Mouse (Mus musculus) lung, embryonic 16.5 days (tissue): ENCODE measurements around the gene Lhfpl2. TPM values are rescaled to one million over a fixed set of nuclear protein-coding genes. Genes with fewer than 3 reads are reported as not detected.
"Not testable (repeated sequence)": the region's sequence is repeated elsewhere in the genome, so short reads cannot be mapped to it uniquely, and the experiment has no call there.

Experiments used
- ATAC-seq: fragments of 200-750 bp; cut with Nextera tagmentation; 2 replicates; pipeline ENCODE4 v1.8.0; 2017; ENCODE audit warnings: low read depth, mild to moderate bottlenecking, moderate library complexity
- H3K27ac ChIP-seq: fragments of 300-500 bp; sonication (generic); 2 replicates; pipeline ENCODE4 v1.5.1; 2014; ENCODE audit warnings: mild to moderate bottlenecking, control low read depth, low read length
- H3K27me3 ChIP-seq: fragments of 300-500 bp; sonication (generic); 2 replicates; pipeline ENCODE4 v1.6.1; 2014; ENCODE audit warnings: low read depth, low read length, mixed read lengths; ENCODE audit not compliant: control insufficient read depth, insufficient read depth
- H3K36me3 ChIP-seq: fragments of 300-500 bp; sonication (generic); 2 replicates; pipeline ENCODE4 v1.6.1; 2014; ENCODE audit warnings: low read length; ENCODE audit not compliant: control insufficient read depth, insufficient read depth
- H3K4me1 ChIP-seq: fragments of 300-500 bp; sonication (generic); replicated peaks from 2 replicates; pipeline ENCODE4 v1.6.1; 2014; ENCODE audit warnings: low read length, mixed read lengths; ENCODE audit not compliant: control insufficient read depth, insufficient read depth
- H3K4me2 ChIP-seq: fragments of 300-500 bp; sonication (generic); 2 replicates; pipeline ENCODE4 v1.6.1; 2014; ENCODE audit warnings: low read depth, low read length, control low read depth
- H3K4me3 ChIP-seq: fragments of 300-500 bp; sonication (generic); 2 replicates; pipeline ENCODE4 v1.5.1; 2014; ENCODE audit warnings: mild to moderate bottlenecking, low read length, control low read depth
- H3K9ac ChIP-seq: fragments of 300-500 bp; sonication (generic); 2 replicates; pipeline ENCODE4 v1.6.1; 2014; ENCODE audit warnings: low read length, control low read depth
- H3K9me3 ChIP-seq: fragments of 300-500 bp; sonication (generic); 2 replicates; pipeline ENCODE4 v1.6.1; 2016; ENCODE audit warnings: low read length; ENCODE audit not compliant: control insufficient read depth
- WGBS: fragments of 180-500 bp; shearing (Covaris S2); extraction: QIAGEN DNeasy Blood & Tissue Kit; methylation state at CpG from one replicate; pipeline ENCODE4 v1.1.7; 2014; 5-methylcytosine and 5-hydroxymethylcytosine counted together
- polyA plus RNA-seq: library from polyadenylated mRNA; unstranded; fragments of >200 nt; fragmentation: Nextera tagmentation; extraction: Ambion mirVana; gene quantifications from 2 replicates; pipeline ENCODE4 v1.2.1, GENCODE M21; 2015

Gene Lhfpl2
- polyA plus RNA-seq = 53.1 and 54.1 TPM in 2 replicates

DNA sequence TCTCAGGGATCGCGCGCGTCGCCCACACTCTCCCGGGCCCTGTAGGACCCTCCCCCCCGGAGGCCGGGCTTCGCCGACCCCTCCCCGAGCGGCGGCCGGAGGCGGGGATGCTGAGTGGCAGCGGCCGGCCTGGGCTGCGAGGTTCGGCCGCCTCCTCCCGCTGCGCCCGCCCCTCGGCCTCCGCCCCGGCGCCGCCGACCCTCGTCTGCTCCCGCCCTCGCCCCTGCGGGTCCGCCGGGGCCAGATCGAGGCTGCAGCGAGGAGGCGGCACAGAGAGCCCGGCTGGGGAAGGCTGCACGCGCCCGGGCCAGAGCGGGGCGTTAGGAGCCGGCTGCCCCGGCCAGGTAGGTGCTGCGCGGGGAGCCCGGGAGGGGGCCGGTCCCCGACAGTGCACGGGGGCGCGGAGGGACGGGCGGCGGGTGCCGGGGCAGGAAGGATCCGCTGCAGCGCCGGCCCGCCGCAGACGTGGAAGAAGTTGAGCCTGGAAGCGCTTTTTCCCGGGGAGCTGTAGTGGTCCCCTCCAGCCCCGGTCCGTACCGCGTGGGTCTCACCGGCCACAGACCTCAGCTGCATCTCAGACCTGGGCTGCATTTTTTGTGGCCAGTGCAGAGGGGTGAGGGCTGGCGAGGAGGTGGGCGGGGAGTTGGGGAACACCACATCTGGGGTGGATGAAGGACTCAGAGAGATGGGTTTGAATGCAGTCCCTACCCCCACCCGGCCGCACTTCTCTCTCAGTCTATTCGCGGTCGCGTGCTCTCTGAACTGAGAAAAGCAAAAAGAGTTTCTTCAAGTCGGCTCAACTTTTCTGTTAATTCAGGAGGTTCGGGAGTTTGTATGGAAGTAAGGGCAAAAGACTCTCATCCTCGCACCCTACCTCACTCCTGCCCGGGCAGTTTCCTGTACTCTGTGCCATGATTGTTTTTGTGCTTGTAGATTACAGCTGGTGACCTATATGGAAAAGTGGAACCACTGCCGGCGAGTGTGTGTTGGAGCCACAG lies at the start of gene Lhfpl2:
Gene Lhfpl2, plus strand, starts transcription at position 234 of the 998 bp plus-strand sequence.
- Histone ChIP-seq H3K27me3 (no peaks in the 10 kb centered on the region), H3K9ac (peak within 1 kb of the TSS; percentile 94), H3K27ac (peak within 1 kb of the TSS; percentile 81), H3K9me3 (no peaks in the 10 kb centered on the region), H3K4me2 (peak within 1 kb of the TSS; percentile 90), H3K4me1 (peaks cover 18% of the 10 kb centered on the region), H3K4me3 (peak within 1 kb of the TSS; percentile 78), H3K36me3 (no peaks in the 10 kb centered on the region)
- under 1% methylated on average over 60 of the region's 85 CpGs for WGBS
- peak; percentile 90 for ATAC-seq

DNA sequence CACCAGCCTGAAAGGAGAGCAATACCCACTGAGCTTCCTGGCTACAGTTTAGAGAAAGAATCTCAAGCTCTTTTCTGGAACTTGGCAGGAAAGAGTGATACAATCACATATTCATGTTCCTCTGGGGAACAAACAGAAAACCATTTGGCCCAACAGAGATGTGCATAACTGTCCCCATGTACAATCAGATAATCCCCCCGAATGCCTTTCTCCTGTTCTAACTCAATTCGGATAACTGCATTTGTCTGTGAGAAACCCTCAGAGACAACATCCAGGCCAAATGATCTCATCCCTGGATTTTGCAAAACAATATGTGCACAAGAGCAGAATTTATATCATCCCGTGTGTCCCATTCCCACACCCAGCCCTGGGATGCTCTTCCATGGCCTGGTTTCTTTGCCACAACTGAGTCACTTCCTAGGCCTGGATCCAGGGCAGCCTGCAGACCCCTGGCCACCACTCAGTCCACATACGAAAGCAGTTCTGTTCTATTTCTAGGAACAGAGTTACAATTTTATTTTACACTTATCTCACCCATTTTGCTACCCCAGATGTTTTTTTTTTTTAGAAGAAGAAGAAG lies 45.5 kb upstream of the Lhfpl2 start:
- H3K9me3 ChIP-seq = no peaks in the 10 kb centered on the region
- no peaks in the 10 kb centered on the region for H3K36me3 ChIP-seq
- 87% methylated on average over 4 of the region's 4 CpGs for WGBS
- no peaks in the 10 kb centered on the region for H3K4me1 ChIP-seq
- H3K4me2 ChIP-seq = no peak overlapping the region
- ATAC-seq = no peak
- H3K4me3 ChIP-seq = no peak overlapping the region
- H3K27me3 ChIP-seq = no peaks in the 10 kb centered on the region
- no peak overlapping the region for H3K27ac ChIP-seq
- no peak overlapping the region for H3K9ac ChIP-seq

DNA sequence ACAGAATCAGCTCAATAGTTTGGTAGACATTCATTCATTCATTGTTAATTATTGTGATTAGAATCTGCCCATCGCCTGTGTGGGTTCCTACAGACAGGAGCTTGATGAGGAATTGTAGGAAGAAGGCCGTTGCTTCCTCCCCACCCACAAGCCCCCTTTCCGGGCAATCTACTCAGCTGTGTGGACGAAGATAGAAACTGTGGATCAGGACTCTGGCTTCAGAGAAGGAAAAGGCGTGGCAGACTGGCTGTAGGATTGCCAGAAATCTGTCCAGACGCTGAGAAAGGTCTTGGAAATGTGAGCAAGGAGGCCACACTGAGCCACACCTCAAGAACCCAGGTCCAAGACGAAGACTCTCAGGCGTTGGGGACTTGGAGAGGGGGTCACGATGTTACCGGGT lies 43.6 kb upstream of the Lhfpl2 start:
- no peak overlapping the region for H3K27ac ChIP-seq
- H3K36me3 ChIP-seq = no peaks in the 10 kb centered on the region
- H3K4me1 ChIP-seq = no peaks in the 10 kb centered on the region
- H3K4me2 ChIP-seq = no peak overlapping the region
- 72% methylated on average over 10 of the region's 10 CpGs for WGBS
- H3K9ac ChIP-seq = no peak overlapping the region
- no peak for ATAC-seq
- no peaks in the 10 kb centered on the region for H3K9me3 ChIP-seq
- no peaks in the 10 kb centered on the region for H3K27me3 ChIP-seq
- H3K4me3 ChIP-seq = no peak overlapping the region

DNA sequence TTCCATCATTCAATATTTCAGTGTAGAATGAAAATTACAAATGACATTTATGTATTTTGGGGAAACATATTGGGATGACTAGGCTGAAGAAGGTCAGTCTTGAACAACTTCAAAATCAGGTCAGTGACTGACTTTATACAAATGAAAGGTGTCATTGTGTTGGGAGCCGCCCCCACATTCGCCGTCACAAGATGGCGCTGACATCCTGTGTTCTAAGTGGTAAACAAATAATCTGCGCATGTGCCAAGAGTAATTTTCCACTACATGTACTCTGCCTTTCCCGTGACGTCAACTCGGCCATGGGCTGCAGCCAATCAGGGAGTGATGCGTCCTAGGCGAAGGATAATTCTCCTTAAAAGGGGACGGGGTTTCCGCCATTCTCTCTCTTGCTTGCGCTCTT lies 33.0 kb upstream of the Lhfpl2 start:
- H3K4me3 ChIP-seq, H3K4me2 ChIP-seq, H3K27ac ChIP-seq, ATAC-seq, H3K27me3 ChIP-seq, H3K9me3 ChIP-seq, H3K36me3 ChIP-seq, H3K9ac ChIP-seq, H3K4me1 ChIP-seq: not testable (repeated sequence)
- 75% methylated on average over 9 of the region's 13 CpGs for WGBS

DNA sequence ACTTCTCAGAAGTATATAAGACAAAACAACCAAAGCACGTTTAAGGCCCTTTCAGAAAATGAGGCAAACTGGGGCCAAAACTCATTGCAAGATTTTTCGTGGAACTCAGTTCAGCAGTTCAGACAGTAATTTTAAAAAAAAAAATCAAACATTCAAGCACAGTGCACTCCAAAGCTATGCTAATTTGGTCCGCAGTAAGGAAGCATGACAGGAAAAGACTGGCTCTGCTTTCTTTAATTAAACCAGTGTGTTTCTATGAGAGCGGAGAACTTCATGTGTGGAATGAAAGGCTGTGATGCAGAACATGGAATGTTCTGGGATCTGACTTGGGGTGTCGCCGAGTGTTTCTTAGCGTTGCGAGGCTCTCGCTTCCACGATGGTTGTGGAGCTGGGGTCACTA lies 28.4 kb upstream of the Lhfpl2 start:
- no peak for ATAC-seq
- WGBS = 84% methylated on average over 10 of the region's 10 CpGs

DNA sequence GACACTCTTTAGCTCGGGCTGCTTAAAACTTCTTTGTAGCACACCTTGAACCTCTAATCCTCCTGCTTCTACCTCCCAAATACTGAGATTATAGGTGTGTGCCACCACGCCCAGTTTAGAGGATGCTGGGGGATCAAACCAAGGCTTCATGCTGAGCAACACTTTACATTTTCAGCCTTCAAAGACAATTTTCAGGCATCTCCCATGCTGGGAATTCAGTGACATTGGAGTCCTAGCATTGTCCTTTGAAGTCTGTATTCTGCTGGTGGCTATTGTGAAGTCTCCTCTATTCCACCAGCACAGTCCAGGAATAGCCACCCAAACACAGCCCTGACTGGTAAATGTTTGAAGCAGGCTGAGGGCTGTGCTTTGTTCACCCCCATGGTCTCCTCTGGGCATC lies 27.0 kb upstream of the Lhfpl2 start:
- no peaks in the 10 kb centered on the region for H3K36me3 ChIP-seq
- no peak overlapping the region for H3K4me3 ChIP-seq
- no peak for ATAC-seq
- WGBS = 84% methylated on average over 2 of the region's 2 CpGs
- H3K4me2 ChIP-seq = no peak overlapping the region
- H3K9ac ChIP-seq = no peak overlapping the region
- H3K4me1 ChIP-seq = no peaks in the 10 kb centered on the region
- no peaks in the 10 kb centered on the region for H3K9me3 ChIP-seq
- H3K27me3 ChIP-seq = no peaks in the 10 kb centered on the region
- no peak overlapping the region for H3K27ac ChIP-seq

More for the DNA sequence above, 28.4 kb upstream of the Lhfpl2 start:
- Histone ChIP-seq H3K9ac (no peak overlapping the region), H3K27ac (no peak overlapping the region), H3K4me1 (no peaks in the 10 kb centered on the region), H3K4me2 (no peak overlapping the region), H3K4me3 (no peak overlapping the region), H3K9me3 (no peaks in the 10 kb centered on the region), H3K36me3 (no peaks in the 10 kb centered on the region), H3K27me3 (no peaks in the 10 kb centered on the region)

DNA sequence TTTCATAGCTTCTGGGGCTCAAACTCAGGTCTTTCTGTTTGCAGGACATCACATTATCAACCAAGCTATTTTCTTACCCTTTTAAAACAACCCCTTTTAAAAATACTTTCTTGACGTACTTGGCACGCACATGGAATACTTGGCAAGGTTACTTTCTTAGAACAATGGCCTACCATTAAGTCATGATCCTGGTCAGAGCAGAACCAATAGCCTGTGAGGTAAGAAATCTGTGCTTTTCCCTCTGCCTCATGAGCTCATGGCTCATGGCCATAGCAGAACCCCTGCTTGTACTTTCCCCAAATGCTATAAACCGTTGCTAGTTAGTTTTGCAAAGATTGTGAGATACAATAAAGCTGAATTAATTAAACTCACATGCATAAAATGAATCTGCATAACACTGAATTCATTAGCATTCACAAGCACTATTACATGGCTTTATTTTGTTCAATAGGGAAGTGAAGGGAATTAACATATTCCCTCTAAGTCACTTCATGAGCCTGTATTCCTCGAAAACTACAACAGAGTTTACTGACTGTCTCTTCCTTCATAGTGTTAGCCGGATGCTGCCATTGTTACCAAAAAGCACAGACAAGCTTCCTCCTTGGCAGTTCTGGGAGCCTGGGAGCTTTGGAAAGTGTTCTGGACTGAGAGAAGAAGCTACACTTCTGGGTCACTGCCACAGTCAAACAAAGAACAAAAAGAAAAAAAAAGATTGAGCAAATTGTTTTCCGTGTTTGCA lies 20.1 kb upstream of the Lhfpl2 start:
- no peak overlapping the region for H3K4me2 ChIP-seq
- peak; percentile 72 for ATAC-seq
- no peaks in the 10 kb centered on the region for H3K36me3 ChIP-seq
- WGBS = 23% methylated on average over 6 of the region's 6 CpGs
- H3K9me3 ChIP-seq = no peaks in the 10 kb centered on the region
- no peaks in the 10 kb centered on the region; the same call in 1 of the 2 replicates for H3K4me1 ChIP-seq
- H3K9ac ChIP-seq = no peak overlapping the region
- H3K27me3 ChIP-seq = no peaks in the 10 kb centered on the region
- no peak overlapping the region for H3K4me3 ChIP-seq
- peak overlapping the region; percentile 50 for H3K27ac ChIP-seq

DNA sequence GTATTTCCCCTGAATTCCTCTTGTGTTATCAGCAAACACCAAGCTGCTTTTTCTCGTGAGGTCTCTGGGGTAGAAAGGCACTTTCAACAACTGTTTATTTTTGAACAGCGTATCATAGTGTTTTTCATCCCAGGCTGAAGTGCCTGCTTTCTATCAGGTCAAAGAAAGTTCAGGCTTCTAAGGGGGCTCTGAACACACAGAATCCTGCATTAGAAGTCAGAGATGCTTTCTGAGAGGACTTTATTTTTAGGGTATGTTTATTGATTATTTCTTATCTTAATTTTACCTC lies 19.6 kb upstream of the Lhfpl2 start:
- ATAC-seq = peak; percentile 52; the same call in 1 of the 2 replicates
- Histone ChIP-seq H3K4me3 (no peak overlapping the region), H3K4me1 (no peaks in the 10 kb centered on the region; the same call in 1 of the 2 replicates), H3K27ac (peak overlapping the region; percentile 50), H3K4me2 (no peak overlapping the region), H3K9me3 (no peaks in the 10 kb centered on the region), H3K27me3 (no peaks in the 10 kb centered on the region), H3K9ac (no peak overlapping the region), H3K36me3 (no peaks in the 10 kb centered on the region)
- WGBS = 8% methylated on average over 2 of the region's 2 CpGs

DNA sequence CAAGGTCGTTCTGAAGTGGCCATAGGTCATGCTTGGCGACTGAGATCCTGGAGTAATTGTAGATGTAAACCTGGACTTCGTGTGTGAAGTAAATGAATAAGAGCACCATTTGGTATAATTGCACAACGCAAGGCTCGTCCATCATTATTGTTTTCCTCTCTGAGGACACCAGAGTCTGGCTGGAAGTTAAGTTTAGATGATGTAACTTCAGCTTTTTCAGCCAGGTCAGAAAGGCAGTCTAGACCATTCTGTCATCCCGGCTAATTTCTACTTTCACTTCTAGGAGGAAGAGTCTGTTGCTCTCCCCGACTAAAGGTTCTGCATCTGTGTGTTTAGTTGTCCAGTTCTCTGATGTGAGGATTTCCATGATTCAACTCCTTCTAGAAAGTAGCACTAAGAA lies 7.6 kb upstream of the Lhfpl2 start:
- no peak overlapping the region for H3K4me2 ChIP-seq
- ATAC-seq = 0 out of 2 replicates have a peak, but pooled peaks have one; percentile 23
- no peaks in the 10 kb centered on the region for H3K4me1 ChIP-seq
- no peak overlapping the region for H3K9ac ChIP-seq
- no peaks in the 10 kb centered on the region for H3K9me3 ChIP-seq
- no peak overlapping the region for H3K4me3 ChIP-seq
- 38% methylated on average over 7 of the region's 7 CpGs for WGBS
- H3K27me3 ChIP-seq = no peaks in the 10 kb centered on the region
- no peaks in the 10 kb centered on the region for H3K36me3 ChIP-seq
- H3K27ac ChIP-seq = no peak overlapping the region
